Mouse (Mus musculus) left cerebral cortex, adult 2 months (tissue): ENCODE results near the gene Rnf167. TPM values are rescaled to one million over a fixed set of nuclear protein-coding genes. Genes with fewer than 3 reads are reported as not detected.

Source experiments
- DNase-seq, 2 experiments: peaks; one replicate each; pipeline ENCODE4 v3.0.0; 2021 to 2022; ENCODE audit warnings: low spot score in 2 of 2, mixed read lengths in 1 of 2; ENCODE audit errors: extremely low spot score in 1 of 2
- H3K27ac ChIP-seq: fragments of 200-600 bp; 2 replicates; pipeline ENCODE4 v1.8.1; 2022
- H3K4me3 ChIP-seq: fragments of 200-600 bp; 2 replicates; pipeline ENCODE4 v1.8.1; 2022
- CTCF ChIP-seq: fragments of 200-600 bp; IDR thresholded peaks from 2 replicates; pipeline ENCODE4 v1.8.1; 2022; ENCODE audit warnings: antibody characterized with exemption, mild to moderate bottlenecking, moderate library complexity
- intact Hi-C: fragments of 180-260 bp; cut with DNase I; formaldehyde crosslinking; loops from one replicate; pipeline ENCODE4 v1.15.1; 2025
- total RNA-seq, 2 experiments: library from RNA; stranded (reverse); gene quantifications; 2 replicates each; pipeline ENCODE4 v1.2.3; 2021

Rnf167 gene
- total RNA-seq, 2 experiments from 2014 or later, result 81.7 to 86.9 TPM

DNA sequence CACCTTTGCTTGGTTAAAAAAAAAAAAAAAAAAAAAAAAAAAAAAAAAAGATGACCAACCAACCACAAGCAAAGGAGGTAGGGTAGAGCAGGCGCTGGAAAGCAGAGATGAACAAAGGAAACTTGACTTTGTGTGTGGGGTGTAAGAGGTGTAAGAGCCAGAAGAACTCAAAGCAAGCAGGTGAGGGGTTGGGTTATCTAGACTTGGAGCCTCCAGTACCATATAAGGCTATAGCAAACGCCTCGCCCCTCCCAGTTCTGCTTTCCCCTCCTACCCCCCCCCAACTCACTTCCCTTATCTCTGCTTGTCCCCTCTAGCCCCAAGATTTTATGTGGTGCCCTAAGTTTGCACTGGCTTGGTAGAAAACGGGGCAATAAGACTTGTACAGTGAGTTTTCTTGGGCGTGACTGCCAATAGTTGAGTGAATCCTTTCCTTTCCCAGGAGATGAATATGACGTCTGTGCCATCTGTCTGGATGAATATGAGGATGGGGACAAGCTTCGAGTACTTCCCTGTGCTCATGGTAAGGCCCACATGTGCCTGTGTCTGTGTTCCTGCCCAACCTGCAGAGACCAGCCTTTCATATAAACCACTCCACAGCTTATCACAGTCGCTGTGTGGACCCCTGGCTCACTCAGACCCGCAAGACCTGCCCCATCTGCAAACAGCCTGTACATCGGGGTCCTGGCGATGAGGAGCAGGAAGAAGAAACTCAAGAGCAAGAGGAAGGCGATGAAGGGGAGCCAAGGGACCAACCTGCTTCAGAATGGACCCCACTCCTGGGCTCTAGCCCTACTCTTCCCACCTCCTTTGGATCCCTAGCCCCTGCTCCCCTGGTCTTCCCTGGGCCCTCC lies 3.5 kb downstream of the Rnf167 start:
- no peak for TF ChIP-seq CTCF
- no peak overlapping the region for H3K27ac ChIP-seq
- intact Hi-C loops, result loop anchor here (10.0 kb wide), 1 partner anchor 416 kb away; the partner anchor contains the start of genes 0610010K14Rik, Gm21988 and Rnasek
- H3K4me3 ChIP-seq, result no peak overlapping the region
- no peak for DNase-seq

DNA sequence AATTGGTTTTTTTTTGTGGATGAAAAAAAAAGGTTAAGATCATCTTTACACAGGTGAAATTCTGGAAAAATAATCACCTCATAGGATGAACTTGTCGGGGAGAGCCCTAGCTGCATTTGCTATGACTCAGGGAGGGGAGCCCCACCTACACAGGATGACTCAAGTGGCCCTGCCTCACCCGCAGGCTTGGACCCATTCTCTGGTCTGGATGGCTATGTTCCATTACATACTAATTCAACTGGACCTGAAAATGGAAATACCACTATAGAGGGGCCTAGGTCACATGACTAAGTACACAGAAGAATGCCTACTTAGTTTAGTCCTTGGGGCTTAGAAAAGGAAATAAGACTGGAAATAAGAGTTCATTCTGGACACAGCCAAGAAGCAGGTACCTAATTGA lies 4.4 kb downstream of the Rnf167 start:
- TF ChIP-seq CTCF, result no peak
- intact Hi-C loops, result loop anchor here (10.0 kb wide), 1 partner anchor 417 kb away; the partner anchor contains the start of genes 0610010K14Rik, Gm21988 and Rnasek
- H3K27ac ChIP-seq, result no peak overlapping the region
- DNase-seq, result no peak
- no peak overlapping the region for H3K4me3 ChIP-seq

DNA sequence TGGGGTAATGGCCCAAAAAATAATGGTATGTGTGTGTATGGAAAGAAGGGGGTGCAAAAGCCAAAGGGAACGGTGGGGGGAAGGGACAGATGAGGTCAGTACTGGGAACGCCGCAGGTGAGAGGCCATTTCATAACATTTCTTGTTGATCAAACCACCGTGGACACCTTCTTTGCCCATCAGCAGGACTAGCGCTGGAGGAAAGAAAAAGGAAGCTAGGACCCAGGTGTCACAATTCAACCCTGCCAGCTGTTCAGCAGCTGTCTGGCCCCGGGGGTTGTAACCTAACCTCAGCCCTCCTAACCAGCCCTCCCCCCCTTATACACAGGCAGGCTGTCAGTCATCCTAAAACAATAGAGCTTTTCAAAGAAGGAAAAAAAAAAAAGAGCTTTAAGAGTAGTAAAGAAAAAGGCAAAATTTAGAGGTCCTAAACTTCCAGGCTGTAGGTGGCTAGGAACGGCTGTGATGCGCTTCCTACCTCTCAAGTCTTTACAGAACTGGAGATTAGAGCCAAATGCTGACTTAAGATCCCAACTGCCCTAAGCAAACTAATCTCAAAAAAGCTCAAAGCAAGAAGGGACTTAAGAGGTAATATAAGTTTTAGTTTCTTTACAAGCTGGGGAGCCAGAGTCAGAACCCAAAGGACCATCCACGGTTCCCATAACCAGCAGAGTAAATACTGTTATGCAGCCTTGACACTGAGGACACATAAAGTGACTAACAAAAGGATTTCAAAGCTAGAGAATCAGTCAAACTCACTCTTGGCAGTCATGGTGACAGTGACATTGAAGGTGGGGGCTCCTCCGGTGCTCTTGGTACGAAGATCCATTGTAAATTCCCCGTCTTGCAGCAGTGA lies 5.2 kb downstream of the Rnf167 start:
- Histone ChIP-seq H3K4me3 (peak overlapping the region; percentile 100; the same call in 1 of the 2 replicates), H3K27ac (no peak overlapping the region)
- no peak for TF ChIP-seq CTCF
- intact Hi-C loops, result loop anchor here (10.0 kb wide), 1 partner anchor 417 kb away; the partner anchor contains the start of genes 0610010K14Rik, Gm21988 and Rnasek
- no peak for DNase-seq

DNA sequence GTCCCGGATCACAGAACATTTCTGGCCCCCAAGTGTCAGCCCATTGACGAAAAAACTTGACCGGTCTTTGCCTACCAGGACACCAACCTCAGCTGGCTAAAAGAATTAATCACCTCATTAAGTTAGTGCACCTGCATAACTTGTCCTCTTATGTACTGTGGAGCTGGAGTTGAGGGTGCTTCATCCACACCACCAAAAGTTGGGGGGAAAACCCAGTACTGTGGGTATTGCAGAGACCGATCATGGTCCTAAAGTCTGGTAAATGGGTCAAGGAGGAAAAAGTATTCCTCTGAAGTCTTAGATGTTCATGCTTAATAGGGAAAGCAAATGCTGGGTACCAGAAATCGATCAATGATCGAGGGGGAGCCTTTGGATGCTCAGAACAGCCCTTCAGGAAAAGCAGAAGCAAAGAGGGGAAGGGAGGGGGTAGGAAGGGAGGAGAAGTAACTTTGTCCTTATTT lies 5.9 kb downstream of the Rnf167 start:
- no peak for DNase-seq
- intact Hi-C loops, result loop anchor here (1.0 to 10.0 kb wide), 2 partner anchors 16 to 418 kb away; partner anchors contain the start of genes 0610010K14Rik, Gm21988, Rnasek and Spag7
- TF ChIP-seq CTCF, result no peak
- H3K4me3 ChIP-seq, result peak overlapping the region; percentile 100
- no peak overlapping the region for H3K27ac ChIP-seq

DNA sequence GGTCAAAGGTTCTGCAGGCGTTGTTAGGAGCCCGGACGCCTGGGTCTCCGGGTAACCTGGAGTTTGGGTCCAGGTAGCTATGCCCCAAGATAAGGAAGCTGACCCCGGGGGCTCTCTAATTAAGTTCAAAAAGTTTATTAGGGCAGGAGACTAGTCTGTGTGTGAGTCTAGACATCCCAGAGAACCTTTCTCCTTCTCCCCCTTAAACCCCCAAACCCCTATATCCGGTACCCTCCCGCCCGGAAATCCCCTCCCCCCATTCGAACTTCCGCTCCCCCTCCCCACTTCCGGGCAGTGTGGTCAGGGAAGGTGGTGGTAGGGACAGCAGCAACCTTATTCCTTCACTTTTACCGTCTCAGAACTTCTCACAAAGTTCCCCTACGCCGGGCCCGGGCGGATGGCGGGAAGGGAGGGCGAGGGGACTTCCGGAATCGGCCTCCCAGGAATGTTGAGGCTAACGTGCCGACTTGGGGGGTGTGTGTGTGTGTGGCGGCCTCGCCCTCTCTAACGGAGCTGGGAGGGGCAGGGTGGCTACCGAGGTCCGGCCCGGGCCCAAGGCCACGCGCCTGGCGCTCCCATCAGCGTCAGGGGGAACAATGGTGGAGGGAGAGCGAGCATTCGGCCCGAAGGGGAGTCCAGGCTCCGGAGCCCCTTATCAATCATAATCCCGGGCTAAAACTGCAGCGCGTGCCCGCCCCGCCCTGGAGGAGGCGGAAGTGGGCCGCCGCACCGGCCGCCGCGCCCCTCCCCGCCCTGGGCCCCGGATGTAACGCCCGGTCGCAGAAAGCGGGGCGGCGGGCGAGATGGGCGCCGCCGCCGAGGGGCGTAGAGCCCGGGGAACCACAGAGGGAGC lies 6.5 kb downstream of the Rnf167 start:
- H3K27ac ChIP-seq, result peak overlapping the region; percentile 99
- no peak for TF ChIP-seq CTCF
- DNase-seq, result peak; percentile 56 to 63
- intact Hi-C loops, result loop anchor here (1.0 to 10.0 kb wide), 2 partner anchors 16 to 419 kb away; partner anchors contain the start of genes 0610010K14Rik, Gm21988, Rnasek and Spag7
- peak overlapping the region; percentile 100 for H3K4me3 ChIP-seq

DNA sequence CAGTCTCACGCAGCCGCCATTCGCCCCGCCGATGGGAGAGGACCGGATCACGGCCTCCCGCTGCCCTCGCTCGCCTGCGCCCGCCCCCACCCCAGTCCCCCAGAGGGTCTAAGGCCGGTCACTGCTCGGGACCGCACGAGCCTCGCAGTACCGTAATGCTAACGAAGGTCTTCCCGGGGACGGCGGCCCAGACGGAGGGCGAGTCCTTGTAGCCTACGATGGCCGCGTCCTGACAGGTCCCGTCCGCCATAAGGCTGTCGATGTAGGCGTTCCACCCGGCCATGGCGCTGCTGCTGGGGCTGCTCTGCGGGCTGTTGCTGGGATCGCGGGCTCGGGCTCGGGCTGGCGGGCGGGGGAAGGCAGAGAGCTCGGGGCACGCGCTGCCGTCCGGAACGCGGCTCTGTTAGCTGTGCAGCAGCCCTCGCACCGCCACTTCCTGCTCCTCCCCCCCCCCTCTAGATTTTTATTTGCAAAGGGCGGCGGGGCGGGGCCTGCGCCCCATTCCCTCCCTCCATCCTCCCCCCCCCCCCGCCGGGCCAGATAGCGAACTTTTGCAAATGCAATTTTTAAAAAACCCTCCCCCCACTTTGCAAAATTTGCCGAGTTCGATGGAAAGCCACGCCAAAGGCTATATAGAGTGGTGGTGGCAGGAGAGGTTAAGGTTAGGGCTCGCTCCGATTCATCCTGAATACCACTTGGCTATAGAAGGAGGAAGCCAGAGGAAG lies 7.3 kb downstream of the Rnf167 start, which contains the start of gene Pfn1:
Gene Pfn1 (minus strand): TSS at position 447 of the 725 bp plus-strand sequence.
- peak; percentile 68 to 75 for DNase-seq
- TF ChIP-seq CTCF, result no peak
- intact Hi-C loops, result loop anchor here (10.0 kb wide), 1 partner anchor 420 kb away; the partner anchor contains the start of genes 0610010K14Rik, Gm21988 and Rnasek
- Histone ChIP-seq H3K4me3 (peak within 1 kb of the TSS; percentile 100), H3K27ac (peak within 1 kb of the TSS; percentile 99)

DNA sequence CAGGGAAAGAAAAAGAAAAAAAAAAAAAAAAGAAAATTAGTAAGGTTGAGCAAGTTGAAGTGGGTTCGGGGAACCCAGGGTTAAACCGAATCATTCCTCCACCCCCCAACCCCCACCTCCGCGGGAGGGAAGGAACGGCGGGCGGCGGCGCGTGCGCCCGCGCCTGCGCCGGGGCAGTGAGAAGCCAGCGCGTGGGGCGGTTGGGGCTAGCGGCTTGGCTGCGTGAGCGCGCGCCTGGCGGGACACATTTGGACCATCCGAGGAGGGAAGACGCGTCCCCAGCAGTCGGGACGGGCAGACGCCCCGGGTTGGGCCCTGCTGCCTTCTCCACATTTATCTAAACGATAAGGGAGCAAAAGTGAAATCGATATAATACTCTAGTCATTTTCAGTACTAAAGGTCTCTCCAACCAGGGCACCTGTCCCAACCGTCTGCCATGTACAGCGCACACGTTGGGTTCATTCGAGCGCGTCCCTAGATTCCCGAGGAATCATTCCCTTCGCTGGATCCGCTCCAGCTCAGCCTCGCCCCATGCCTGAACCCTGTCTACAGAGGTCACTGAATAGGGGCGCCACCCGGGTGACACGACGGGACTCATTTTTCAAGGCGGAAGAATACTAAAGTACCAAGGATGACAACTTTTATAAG lies 8.0 kb downstream of the Rnf167 start:
- no peak for TF ChIP-seq CTCF
- peak overlapping the region; percentile 99 for H3K27ac ChIP-seq
- intact Hi-C loops, result loop anchor here (10.0 kb wide), 1 partner anchor 420 kb away; the partner anchor contains the start of genes 0610010K14Rik, Gm21988 and Rnasek

DNA sequence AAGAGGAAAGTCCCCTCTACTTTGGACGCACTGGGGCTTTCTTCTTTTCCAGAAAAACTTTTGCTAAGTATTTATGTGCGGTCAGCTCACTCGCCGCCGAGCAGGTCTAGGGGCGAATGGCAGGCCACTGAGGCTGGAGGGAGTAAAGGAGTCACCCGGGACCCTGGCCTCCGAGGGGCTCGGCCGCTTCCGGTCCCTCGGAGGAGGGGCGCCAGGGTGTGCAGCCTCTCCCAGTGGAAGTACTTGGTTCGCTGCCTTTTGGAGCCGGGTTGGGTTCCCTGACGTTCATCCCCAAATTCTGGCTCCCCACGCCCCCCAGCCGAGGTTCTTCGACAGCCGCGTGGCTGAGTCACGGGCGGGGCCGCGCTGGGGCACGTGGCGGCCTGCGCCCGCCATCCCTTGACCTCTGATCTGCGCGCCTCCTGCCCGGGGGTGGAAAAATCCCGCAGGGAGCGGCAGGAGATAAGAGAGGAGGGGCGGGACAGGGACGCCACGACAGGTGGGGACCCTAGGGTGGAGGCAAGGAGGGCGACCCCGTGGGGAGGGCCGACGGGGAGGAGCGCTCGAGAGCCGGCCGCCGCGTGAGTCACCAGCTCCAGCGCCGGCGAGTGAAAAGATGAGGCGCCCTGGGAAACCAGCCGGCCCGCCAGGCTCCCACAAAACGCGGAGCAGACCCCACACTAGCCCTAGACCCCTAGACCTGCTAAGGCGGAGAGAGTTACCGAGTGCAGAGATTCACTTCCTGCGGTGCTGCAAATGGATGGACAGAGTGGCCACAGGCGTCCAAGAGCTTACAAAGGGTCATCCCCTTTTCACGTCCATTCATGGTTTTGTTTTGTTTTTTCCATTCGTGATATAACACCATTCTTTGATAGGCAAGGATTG lies 8.8 kb downstream of the Rnf167 start:
- no peak for TF ChIP-seq CTCF
- DNase-seq, result no peak
- H3K27ac ChIP-seq, result peak overlapping the region; percentile 64
- H3K4me3 ChIP-seq, result peak overlapping the region; percentile 100
- intact Hi-C loops, result loop anchor here (10.0 kb wide), 1 partner anchor 421 kb away; the partner anchor contains the start of genes 0610010K14Rik, Gm21988 and Rnasek

More for the DNA sequence above, 8.0 kb downstream of the Rnf167 start:
- peak overlapping the region; percentile 100 for H3K4me3 ChIP-seq
- DNase-seq, result peak; percentile 73 to 74
